Mouse (Mus musculus) heart, embryonic 11.5 days (tissue): Measurements from ENCODE around the gene Cenpb. TPM values are rescaled to one million over a fixed set of nuclear protein-coding genes. Genes with fewer than 3 reads are reported as not detected.

ENCODE experiments used
- ATAC-seq: fragments of 200-750 bp; cut with Nextera tagmentation; replicated peaks from 2 replicates; pipeline ENCODE4 v1.8.0; 2017; ENCODE audit warnings: moderate library complexity; ENCODE audit not compliant: insufficient number of reproducible peaks, low FRiP score, low TSS enrichment
- H3K27ac ChIP-seq: fragments of 300-500 bp; sonication (generic); 2 replicates; pipeline ENCODE4 v1.5.1; 2014; ENCODE audit warnings: mild to moderate bottlenecking, low read depth, low read length
- H3K27me3 ChIP-seq: fragments of 300-500 bp; sonication (generic); 2 replicates; pipeline ENCODE4 v1.6.1; 2014; ENCODE audit warnings: mild to moderate bottlenecking, low read length, mixed read lengths; ENCODE audit not compliant: control insufficient read depth, insufficient read depth
- H3K36me3 ChIP-seq: fragments of 300-500 bp; sonication (generic); 2 replicates; pipeline ENCODE4 v1.6.1; 2014; ENCODE audit warnings: mild to moderate bottlenecking, low read length, moderate library complexity, mixed read lengths; ENCODE audit not compliant: control insufficient read depth, insufficient read depth
- H3K4me1 ChIP-seq: fragments of 300-500 bp; sonication (generic); 2 replicates; pipeline ENCODE4 v1.6.1; 2014; ENCODE audit warnings: low read length; ENCODE audit not compliant: control insufficient read depth, insufficient read depth
- H3K4me2 ChIP-seq: fragments of 300-500 bp; sonication (generic); 2 replicates; pipeline ENCODE4 v1.6.1; 2014; ENCODE audit warnings: mild to moderate bottlenecking, moderate library complexity
- H3K4me3 ChIP-seq: fragments of 300-500 bp; sonication (generic); 2 replicates; pipeline ENCODE4 v1.5.1; 2014; ENCODE audit warnings: low read depth, low read length
- H3K9ac ChIP-seq: fragments of 300-500 bp; sonication (generic); 2 replicates; pipeline ENCODE4 v1.6.1; 2014; ENCODE audit warnings: mild to moderate bottlenecking, low read depth, low read length, moderate library complexity
- H3K9me3 ChIP-seq: fragments of 300-500 bp; sonication (generic); replicated peaks from 2 replicates; pipeline ENCODE4 v1.6.1; 2016; ENCODE audit warnings: low read length; ENCODE audit not compliant: control insufficient read depth
- WGBS: fragments of 180-500 bp; shearing (Covaris S2); extraction: QIAGEN DNeasy Blood & Tissue Kit; methylation state at CpG from one replicate; pipeline ENCODE4 v1.1.7; 2014; ENCODE audit not compliant: insufficient replicate concordance; 5-methylcytosine and 5-hydroxymethylcytosine counted together
- polyA plus RNA-seq: library from polyadenylated mRNA; unstranded; fragments of >200 nt; fragmentation: Nextera tagmentation; extraction: Ambion mirVana; gene quantifications from 2 replicates; pipeline ENCODE4 v1.2.1, GENCODE M21; 2014

Gene Cenpb
- polyA plus RNA-seq, 1 experiment from 2014 or later, result 4.1 TPM

DNA sequence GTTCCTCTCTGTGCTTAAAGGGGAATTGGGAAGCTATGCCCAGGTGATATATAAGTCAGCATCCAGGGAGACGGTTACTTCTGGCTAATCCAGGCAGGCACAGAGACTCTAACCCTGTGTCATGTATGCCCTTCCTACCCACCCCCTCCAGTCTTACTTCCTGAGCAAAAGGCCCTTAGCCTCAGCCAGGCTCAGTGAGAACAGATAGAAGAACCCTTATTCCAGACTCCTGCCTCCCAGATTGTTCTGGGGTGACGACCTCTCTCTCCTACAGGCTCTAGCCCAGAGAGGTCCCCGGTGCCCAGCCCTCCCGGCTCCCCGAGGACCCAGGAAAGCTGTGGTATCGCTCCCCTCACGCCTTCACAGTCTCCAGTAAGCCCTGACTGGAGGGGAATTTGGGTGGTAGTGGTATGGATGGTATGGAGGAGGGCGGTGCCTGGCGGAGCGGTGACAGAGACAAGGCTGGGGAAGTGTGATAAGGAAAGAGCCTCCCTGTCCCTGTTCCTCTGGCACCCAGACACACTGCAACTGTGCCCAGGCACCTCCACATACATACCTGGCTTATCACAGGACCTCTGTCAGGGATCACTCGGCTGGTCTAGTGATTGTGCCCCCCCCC lies 44.2 kb downstream of the Cenpb start:
- 13% methylated on average over 11 of the region's 11 CpGs for WGBS
- H3K36me3 ChIP-seq, result peaks cover 2% of the 10 kb centered on the region; the same call in 1 of the 2 replicates
- peak; percentile 92 for ATAC-seq
- 0 out of 2 replicates have a peak overlapping the region, but pooled peaks have one; percentile 5 for H3K4me3 ChIP-seq
- peak overlapping the region; percentile 89 for H3K27ac ChIP-seq
- peaks cover 45% of the 10 kb centered on the region for H3K4me1 ChIP-seq
- H3K4me2 ChIP-seq, result peak overlapping the region; percentile 52
- H3K9me3 ChIP-seq, result no peaks in the 10 kb centered on the region
- peak overlapping the region; percentile 61 for H3K9ac ChIP-seq
- H3K27me3 ChIP-seq, result no peaks in the 10 kb centered on the region

DNA sequence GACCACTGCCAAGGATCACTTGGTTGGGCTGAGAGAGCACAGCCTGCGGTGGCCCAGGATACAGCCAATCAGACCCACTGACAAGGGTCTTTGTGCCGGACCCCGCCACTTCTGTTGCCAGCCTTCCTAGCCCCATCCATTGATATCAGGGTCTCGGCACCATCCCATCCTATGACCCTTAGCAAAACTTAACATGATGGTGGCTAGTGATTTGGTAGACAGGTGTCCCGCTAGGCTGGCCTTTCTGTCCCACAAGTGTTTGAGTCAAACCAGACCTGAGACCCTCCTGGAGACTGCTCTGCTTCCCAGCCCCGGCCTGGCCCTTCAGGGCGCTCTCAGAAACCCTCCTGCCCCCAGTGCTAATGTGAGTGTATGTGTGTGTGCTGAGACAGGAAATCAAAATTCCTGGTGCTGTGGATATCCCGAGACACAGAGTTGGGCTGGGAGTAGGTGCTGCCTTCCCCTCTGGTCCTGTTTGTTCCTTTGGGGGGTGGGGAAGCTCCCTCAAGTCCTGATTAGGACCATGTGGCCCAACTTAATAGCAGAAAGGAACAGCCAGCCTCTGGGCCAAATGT lies 45.0 kb downstream of the Cenpb start:
- peak overlapping the region; percentile 61; the same call in 1 of the 2 replicates for H3K9ac ChIP-seq
- peak overlapping the region; percentile 89 for H3K27ac ChIP-seq
- peaks cover 2% of the 10 kb centered on the region; the same call in 1 of the 2 replicates for H3K36me3 ChIP-seq
- no peaks in the 10 kb centered on the region for H3K9me3 ChIP-seq
- H3K4me3 ChIP-seq, result no peak overlapping the region
- H3K4me2 ChIP-seq, result no peak overlapping the region; the same call in 1 of the 2 replicates
- H3K27me3 ChIP-seq, result no peaks in the 10 kb centered on the region
- WGBS, result 57% methylated on average over 8 of the region's 8 CpGs
- no peak for ATAC-seq
- H3K4me1 ChIP-seq, result peaks cover 38% of the 10 kb centered on the region

DNA sequence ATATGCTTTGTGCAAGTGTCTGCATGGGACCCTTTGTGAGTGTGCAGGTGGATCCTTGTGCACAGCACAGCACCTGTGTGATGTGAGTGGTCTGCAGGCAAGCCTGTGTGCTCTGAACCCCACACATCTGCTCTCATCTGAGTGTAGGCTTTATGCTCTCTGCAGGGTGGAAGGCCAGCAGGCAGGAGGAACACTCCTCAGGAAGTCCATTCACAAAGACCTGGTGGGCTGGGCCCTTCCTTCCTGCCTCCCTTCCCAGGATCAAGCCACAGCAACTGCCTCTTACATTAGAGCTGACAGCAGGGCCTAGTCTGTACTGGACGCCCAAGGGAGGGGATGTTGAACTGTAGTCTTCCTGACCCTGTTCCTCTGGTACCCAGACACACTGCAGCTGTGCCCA lies 45.5 kb downstream of the Cenpb start:
- no peak for ATAC-seq
- Histone ChIP-seq H3K9me3 (no peaks in the 10 kb centered on the region), H3K4me1 (peaks cover 37% of the 10 kb centered on the region), H3K4me3 (no peak overlapping the region), H3K27ac (peak overlapping the region; percentile 89), H3K36me3 (peaks cover 2% of the 10 kb centered on the region; the same call in 1 of the 2 replicates), H3K9ac (no peak overlapping the region), H3K27me3 (no peaks in the 10 kb centered on the region), H3K4me2 (no peak overlapping the region)
- WGBS, result 36% methylated on average over 1 of the region's 1 CpGs

DNA sequence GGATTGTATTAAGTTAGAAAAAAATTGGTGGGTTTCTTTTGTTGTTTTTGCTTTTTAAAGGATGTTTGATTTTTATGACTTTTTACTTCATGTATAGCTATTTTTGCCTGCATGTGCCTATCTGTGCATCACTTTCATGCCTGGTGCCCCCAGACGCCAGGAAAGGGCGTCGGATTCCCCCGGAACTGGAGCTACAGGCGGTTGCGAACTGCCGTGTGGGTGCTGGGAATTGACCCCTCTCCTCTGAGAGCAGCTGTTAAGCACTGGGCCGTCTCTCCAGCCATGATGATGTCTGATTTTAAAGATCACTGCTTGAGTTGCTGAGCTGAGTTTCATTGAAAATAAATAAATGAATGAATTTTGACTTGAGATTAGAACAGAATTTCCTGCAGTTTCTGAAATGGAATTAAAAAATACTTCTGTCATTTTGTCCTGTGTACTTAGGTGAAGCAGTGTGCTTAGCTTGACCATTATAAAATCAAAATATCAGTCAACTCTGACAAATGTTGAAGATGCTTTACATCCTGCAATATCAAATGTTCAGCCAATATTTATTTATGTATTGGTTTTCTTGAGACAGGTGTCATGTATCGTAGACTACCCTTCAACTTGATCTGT lies 46.8 kb downstream of the Cenpb start, which contains the start of gene Gm11037:
Gene Gm11037, plus strand, starts transcription at position 568 of the 618 bp plus-strand sequence.
- Histone ChIP-seq H3K4me3 (no peak within 1 kb of the TSS), H3K27ac (peak within 1 kb of the TSS; percentile 89), H3K4me1 (peaks cover 43% of the 10 kb centered on the region), H3K9me3 (no peaks in the 10 kb centered on the region), H3K9ac (no peak within 1 kb of the TSS), H3K4me2 (no peak within 1 kb of the TSS), H3K36me3 (peaks cover 2% of the 10 kb centered on the region; the same call in 1 of the 2 replicates), H3K27me3 (no peaks in the 10 kb centered on the region)
- WGBS, result 82% methylated on average over 9 of the region's 9 CpGs
- no peak for ATAC-seq

DNA sequence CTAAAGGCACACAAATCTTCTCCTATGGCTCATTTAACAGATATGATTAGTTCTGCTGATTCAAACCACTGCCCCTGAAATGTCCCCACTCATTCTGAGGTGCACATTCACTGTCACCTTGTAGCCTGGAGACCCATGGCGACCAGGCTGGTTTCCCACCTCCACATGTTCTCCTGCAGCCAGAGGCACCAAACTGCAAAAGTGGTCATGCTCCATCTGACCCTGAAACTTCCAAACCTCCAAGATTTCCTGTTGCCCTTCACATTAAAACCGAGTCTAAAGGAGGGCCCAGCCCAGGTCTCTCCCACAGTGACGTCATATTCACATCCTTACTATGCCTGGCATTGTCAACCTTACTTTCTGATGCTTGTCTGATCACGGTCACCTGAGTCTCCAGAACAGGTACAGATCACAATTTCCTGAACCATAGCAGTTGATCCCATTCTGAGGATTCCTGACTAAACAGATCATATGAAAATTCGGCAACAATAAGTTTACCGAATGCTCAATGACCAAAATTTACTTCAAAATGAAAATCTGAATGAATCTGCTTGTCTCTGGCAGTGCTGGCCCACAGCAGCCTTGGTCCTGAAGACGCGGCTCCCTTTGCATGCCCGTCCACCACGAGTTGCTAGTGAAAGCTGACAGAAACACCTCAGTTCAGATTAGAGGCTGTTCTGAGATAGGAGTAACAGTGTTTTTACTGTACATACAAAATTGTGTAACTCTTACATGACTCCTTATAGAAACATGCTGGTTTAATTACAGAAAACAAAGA lies 47.6 kb downstream of the Cenpb start:
- Histone ChIP-seq H3K27me3 (no peaks in the 10 kb centered on the region), H3K4me3 (no peak overlapping the region), H3K36me3 (no peaks in the 10 kb centered on the region), H3K9ac (no peak overlapping the region), H3K9me3 (no peaks in the 10 kb centered on the region), H3K4me1 (peaks cover 50% of the 10 kb centered on the region), H3K27ac (no peak overlapping the region), H3K4me2 (no peak overlapping the region)
- no peak for ATAC-seq
- 57% methylated on average over 10 of the region's 10 CpGs for WGBS

DNA sequence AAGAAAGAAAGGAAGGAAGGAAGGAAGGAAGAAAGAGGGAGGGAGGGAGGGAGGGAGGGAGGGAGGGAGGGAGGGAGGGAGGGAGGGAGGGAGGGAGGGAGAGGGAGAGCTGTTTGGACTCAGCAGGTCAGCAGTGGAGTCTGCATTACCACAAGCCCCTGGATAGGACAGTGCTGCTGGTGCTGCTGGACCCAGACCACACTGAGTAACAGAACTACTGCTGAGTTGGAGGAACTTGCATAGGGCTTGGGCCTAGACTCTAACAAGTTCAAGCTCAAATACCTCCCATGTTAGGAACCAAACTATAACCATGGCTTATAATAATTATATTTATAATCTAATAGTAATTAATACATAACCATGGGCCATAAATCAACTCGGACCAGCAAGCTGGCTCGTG lies 49.0 kb downstream of the Cenpb start:
- no peak overlapping the region for H3K4me2 ChIP-seq
- no peaks in the 10 kb centered on the region for H3K36me3 ChIP-seq
- no peak overlapping the region for H3K9ac ChIP-seq
- H3K4me1 ChIP-seq, result peaks cover 55% of the 10 kb centered on the region
- 81% methylated on average over 2 of the region's 2 CpGs for WGBS
- no peak overlapping the region for H3K4me3 ChIP-seq
- H3K27me3 ChIP-seq, result no peaks in the 10 kb centered on the region; the same call in 1 of the 2 replicates
- no peak overlapping the region for H3K27ac ChIP-seq
- H3K9me3 ChIP-seq, result no peaks in the 10 kb centered on the region
- no peak for ATAC-seq

DNA sequence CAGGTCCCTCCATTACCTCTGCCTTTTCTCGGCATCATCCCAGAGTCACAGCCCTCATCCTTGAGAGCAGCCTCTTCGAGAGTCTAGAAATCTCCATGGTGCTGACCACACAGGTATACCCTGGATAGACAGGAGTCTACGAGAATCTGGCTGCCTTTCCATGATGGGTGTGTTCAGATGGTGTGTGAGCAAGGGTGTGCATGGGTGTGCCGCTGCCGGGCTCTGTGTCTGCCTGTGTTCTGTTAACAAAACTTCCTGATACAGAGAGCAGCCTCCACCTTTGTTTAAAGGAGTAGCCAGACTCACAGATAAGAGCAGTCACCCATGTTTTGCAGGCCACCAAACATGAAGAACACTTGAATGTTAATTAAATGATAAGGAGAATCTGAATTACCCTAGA lies 50.0 kb downstream of the Cenpb start:
- Histone ChIP-seq H3K4me2 (peak overlapping the region; percentile 90), H3K27ac (peak overlapping the region; percentile 59; the same call in 1 of the 2 replicates), H3K4me1 (peaks cover 45% of the 10 kb centered on the region), H3K9ac (no peak overlapping the region), H3K4me3 (no peak overlapping the region; the same call in 1 of the 2 replicates), H3K9me3 (no peaks in the 10 kb centered on the region), H3K36me3 (no peaks in the 10 kb centered on the region), H3K27me3 (peaks cover 3% of the 10 kb centered on the region; the same call in 1 of the 2 replicates)
- ATAC-seq, result peak; percentile 44
- 56% methylated on average over 5 of the region's 5 CpGs for WGBS

DNA sequence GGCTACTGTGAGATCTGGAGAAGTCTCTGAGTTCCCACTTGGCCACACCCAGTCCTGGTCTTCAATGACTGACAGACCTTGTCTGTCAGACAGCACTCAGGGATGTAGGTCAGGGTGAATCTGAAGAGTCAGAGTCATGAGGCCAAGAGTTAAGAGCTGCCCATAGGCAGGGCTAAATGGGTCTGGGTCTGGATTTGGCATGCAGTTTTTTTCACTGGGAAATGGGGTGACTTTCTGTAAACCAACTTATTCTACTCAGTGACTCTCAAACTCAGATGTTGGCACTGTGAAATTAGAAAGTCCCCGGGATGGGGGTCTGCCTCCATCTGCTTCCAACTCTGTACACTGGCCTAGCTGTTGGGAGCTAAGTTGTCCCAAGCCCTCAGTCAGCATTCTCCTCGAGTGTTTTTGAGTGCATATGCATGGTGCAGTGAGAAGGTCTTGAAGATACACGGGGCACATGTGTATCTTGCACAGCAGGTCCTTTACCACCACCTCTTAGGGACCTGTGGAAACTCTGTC lies 51.2 kb downstream of the Cenpb start:
- ATAC-seq, result no peak
- 78% methylated on average over 3 of the region's 3 CpGs for WGBS

More for the DNA sequence above, 51.2 kb downstream of the Cenpb start:
- Histone ChIP-seq H3K27me3 (peaks cover 3% of the 10 kb centered on the region; the same call in 1 of the 2 replicates), H3K4me2 (peak overlapping the region; percentile 90), H3K9ac (peak overlapping the region; percentile 85; the same call in 1 of the 2 replicates), H3K9me3 (no peaks in the 10 kb centered on the region), H3K36me3 (no peaks in the 10 kb centered on the region), H3K4me1 (peaks cover 37% of the 10 kb centered on the region), H3K4me3 (peak overlapping the region; percentile 70), H3K27ac (no peak overlapping the region; the same call in 1 of the 2 replicates)
